Mouse (Mus musculus) cerebellum, adult 2 months (tissue): ENCODE measurements at regions not wholly inside any gene's neighbourhood (a gene's known extent, or its start where the extent isn't known, plus 50 kb on each side); places are given as distances from the start of the nearest gene placed in this dataset.

ENCODE experiments used
- DNase-seq, 2 experiments: peaks; one replicate each; pipeline ENCODE4 v3.0.0; 2021
- H3K27ac ChIP-seq: fragments of 200-500 bp; 2 replicates; pipeline ENCODE4 v1.5.1; 2012; ENCODE audit warnings: low read length, control low read depth, inconsistent platforms; ENCODE audit not compliant: insufficient read depth
- H3K27me3 ChIP-seq: fragments of 200-500 bp; 2 replicates; pipeline ENCODE4 v1.6.1; 2012; ENCODE audit warnings: inconsistent platforms, mild to moderate bottlenecking, low read length, moderate library complexity; ENCODE audit not compliant: control insufficient read depth, insufficient read depth
- H3K4me1 ChIP-seq: fragments of 200-500 bp; 2 replicates; pipeline ENCODE4 v1.6.1; 2011; ENCODE audit warnings: low read length; ENCODE audit not compliant: control insufficient read depth, insufficient read depth
- H3K4me3 ChIP-seq: fragments of 200-500 bp; replicated peaks from 2 replicates; pipeline ENCODE3; 2011; ENCODE audit warnings: mild to moderate bottlenecking, low read depth, low read length, control low read depth; ENCODE audit not compliant: insufficient read depth
- CTCF ChIP-seq: fragments of 200-500 bp; IDR thresholded peaks from 2 replicates; pipeline ENCODE4 v1.5.1; 2011; ENCODE audit warnings: low read depth, mild to moderate bottlenecking, control low read depth, low read length, moderate library complexity, borderline replicate concordance; ENCODE audit not compliant: insufficient read depth
- POLR2A ChIP-seq: fragments of 200-500 bp; IDR thresholded peaks from 2 replicates; pipeline ENCODE4 v1.6.1; 2011; ENCODE audit warnings: low read length, control low read depth, borderline replicate concordance; ENCODE audit not compliant: insufficient read depth
- WGBS: fragments of 180-500 bp; shearing (Covaris S2); methylation state at CpG from one replicate; pipeline ENCODE4 v1.1.7; 2018; 5-methylcytosine and 5-hydroxymethylcytosine counted together

DNA sequence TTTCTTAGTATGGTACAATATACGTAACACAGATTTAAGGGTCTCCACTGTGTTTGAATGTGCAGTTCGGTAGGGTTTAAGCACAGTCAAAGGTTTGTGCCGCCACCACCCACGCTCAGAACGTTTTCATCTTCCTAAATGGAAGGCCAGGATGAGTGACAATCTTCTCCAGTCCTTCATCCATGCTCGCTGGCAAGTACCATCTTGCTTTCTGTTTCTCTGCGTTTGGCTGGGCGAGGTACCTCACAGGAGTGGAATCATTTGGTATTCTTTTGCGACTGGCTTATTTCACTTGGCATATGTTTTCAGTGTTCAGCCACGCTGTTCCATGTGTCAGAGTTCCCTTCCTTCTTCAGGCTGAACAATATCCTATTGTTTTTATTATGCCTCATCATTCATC, 342.3 kb downstream of the Pax1 start:
- no peak for DNase-seq
- no peak overlapping the region for H3K4me3 ChIP-seq

GRCm38 (mm10) chr2:147702330-147703063, 340.8 kb downstream of the Pax1 start:
- no peak overlapping the region for H3K27ac ChIP-seq
- no peaks in the 10 kb centered on the region for H3K27me3 ChIP-seq
- WGBS: 46% methylated on average over 6 of the region's 6 CpGs
- TF ChIP-seq POLR2A: no peak
- TF ChIP-seq CTCF: no peak
- H3K4me1 ChIP-seq: no peaks in the 10 kb centered on the region
- no peak overlapping the region for H3K4me3 ChIP-seq
- no peak for DNase-seq

More for the DNA sequence above, 342.3 kb downstream of the Pax1 start:
- Histone ChIP-seq H3K27me3 (no peaks in the 10 kb centered on the region), H3K27ac (no peak overlapping the region), H3K4me1 (no peaks in the 10 kb centered on the region)
- TF ChIP-seq CTCF (no peak), POLR2A (no peak)
- 60% methylated on average over 10 of the region's 10 CpGs for WGBS

DNA sequence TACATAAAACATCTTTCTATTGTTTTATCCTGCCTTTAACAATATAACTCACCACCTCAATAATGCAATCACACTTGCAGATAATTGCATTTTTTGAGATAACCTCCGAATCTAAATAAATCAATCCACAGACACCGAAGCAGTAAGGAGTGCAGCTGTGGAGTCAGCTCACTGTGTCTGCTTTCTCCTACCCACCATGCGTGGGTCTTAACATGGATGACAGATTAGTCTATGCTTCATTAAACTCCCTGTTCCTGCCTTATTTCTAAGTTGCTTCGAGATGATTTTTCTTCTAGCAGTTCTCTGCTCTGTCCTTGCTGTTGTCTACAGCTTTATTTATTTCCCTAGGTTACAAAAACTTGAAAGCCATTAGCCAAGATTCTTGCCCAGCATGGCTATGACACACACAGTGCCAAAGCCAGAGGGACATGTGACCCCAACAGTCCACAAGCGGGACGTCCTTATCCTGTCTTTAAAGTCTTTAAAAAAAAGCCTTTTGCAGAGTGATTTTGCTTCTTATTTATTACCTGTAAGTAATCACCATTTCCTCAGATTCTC, 337.9 kb downstream of the Pax1 start:
- no peak for DNase-seq

DNA sequence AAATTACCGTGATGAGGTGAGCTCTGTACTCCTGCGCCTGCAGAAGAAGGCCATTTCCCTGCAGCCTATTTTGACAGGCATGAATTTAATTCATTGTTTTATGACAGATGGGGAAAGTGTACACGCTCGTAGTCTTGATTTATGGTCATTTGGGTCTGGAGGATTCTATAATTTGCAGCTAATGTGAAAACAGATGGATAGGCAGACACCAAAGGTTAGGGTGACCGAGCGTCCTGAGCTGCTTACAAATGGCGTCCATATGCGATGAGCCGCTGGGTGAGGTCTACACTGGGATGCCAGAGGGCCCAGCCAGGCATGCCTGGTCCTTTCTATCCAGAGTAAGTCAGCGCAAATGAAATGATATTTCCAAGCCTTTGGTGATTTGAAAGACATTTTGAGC, 330.2 kb downstream of the Pax1 start:
- no peak overlapping the region for H3K4me3 ChIP-seq
- no peak for TF ChIP-seq CTCF
- no peak for TF ChIP-seq POLR2A
- no peaks in the 10 kb centered on the region for H3K4me1 ChIP-seq
- no peak for DNase-seq
- H3K27me3 ChIP-seq: no peaks in the 10 kb centered on the region
- H3K27ac ChIP-seq: no peak overlapping the region
- WGBS: 82% methylated on average over 10 of the region's 10 CpGs

More for the DNA sequence above, 337.9 kb downstream of the Pax1 start:
- Histone ChIP-seq H3K27me3 (no peaks in the 10 kb centered on the region), H3K4me1 (no peaks in the 10 kb centered on the region), H3K27ac (no peak overlapping the region), H3K4me3 (no peak overlapping the region)
- TF ChIP-seq POLR2A (no peak), CTCF (no peak)
- 58% methylated on average over 6 of the region's 6 CpGs for WGBS

GRCm38 (mm10) chr2:147690506-147691208, 328.9 kb downstream of the Pax1 start:
- Histone ChIP-seq H3K27me3 (no peaks in the 10 kb centered on the region), H3K4me1 (no peaks in the 10 kb centered on the region), H3K27ac (no peak overlapping the region), H3K4me3 (no peak overlapping the region)
- TF ChIP-seq CTCF: no peak
- no peak for TF ChIP-seq POLR2A
- DNase-seq: no peak
- WGBS: 17% methylated on average over 15 of the region's 15 CpGs

DNA sequence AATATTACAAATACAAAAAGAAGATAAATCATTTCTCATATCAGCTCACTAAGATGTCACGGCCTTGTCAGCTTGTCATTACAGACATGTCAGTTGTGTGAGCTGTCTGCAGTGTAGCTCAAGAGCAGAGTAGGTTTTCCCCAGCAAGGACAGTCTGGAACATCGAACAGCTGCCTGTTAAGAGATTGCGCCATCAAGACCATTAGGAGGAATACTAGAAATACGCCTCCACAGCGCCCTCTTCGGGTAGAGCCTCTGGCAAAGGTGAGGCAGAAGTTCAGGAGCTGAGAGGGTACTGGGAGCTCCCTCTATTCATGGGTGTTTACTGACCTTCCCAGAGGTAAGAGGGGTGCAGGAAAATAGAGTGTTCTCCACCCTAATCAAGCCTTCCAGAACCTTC, 327.0 kb downstream of the Pax1 start:
- no peaks in the 10 kb centered on the region for H3K4me1 ChIP-seq
- no peaks in the 10 kb centered on the region for H3K27me3 ChIP-seq
- TF ChIP-seq CTCF: no peak
- no peak for TF ChIP-seq POLR2A
- DNase-seq: no peak
- 27% methylated on average over 6 of the region's 6 CpGs for WGBS
- H3K27ac ChIP-seq: no peak overlapping the region
- H3K4me3 ChIP-seq: no peak overlapping the region

DNA sequence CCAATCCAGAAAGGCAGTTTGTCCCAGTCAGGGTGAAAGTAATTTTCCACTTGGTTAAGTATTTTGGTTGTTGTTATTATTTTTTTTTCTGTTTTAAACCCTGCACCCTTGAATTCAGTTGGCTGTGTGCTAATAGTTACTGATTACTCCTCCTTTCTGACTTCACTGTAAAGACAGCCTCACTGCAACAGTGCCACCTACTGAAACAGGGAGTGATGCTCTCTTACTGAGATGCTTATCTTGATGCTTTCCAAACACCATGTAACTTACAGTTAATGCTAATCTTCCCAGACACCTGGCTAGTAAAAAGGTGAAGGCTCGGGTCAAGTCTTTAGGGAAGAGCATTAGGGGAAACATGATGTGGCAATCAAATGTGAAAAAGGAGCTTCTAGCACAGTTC, 294.9 kb downstream of the Pax1 start:
- no peak overlapping the region for H3K27ac ChIP-seq
- no peak for DNase-seq
- no peak for TF ChIP-seq POLR2A
- TF ChIP-seq CTCF: no peak
- H3K27me3 ChIP-seq: no peaks in the 10 kb centered on the region
- H3K4me3 ChIP-seq: no peak overlapping the region
- no peaks in the 10 kb centered on the region for H3K4me1 ChIP-seq
- 29% methylated on average over 1 of the region's 1 CpGs for WGBS

DNA sequence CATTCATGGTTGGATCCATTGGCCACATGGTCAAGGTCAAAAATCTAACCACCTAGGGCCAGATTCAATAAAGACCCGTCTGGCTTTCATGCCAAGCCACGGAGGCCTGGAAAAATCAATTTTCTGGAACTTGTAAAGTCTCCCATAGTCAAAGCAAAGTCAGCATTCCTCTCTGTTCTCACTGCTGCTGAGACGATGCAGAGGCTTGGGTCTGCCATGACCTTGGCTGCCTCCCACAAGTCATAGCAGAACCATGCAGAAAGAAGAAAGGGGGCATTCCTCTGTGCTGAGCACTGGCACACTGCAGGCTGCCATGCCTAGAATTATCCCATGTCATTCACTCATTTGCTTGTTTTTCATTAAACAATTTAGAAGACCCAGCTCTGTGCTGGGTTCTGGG, 288.5 kb downstream of the Pax1 start:
- no peak for DNase-seq
- no peak for TF ChIP-seq POLR2A
- no peak for TF ChIP-seq CTCF
- WGBS: 5% methylated on average over 3 of the region's 3 CpGs
- no peak overlapping the region for H3K4me3 ChIP-seq
- H3K4me1 ChIP-seq: no peaks in the 10 kb centered on the region
- no peak overlapping the region for H3K27ac ChIP-seq
- no peaks in the 10 kb centered on the region for H3K27me3 ChIP-seq
